Mouse (Mus musculus) heart, postnatal 36 days (tissue): ENCODE measurements at regions not wholly inside any gene's neighbourhood (a gene's known extent, or its start where the extent isn't known, plus 50 kb on each side); places are given as distances from the start of the nearest gene placed in this dataset.

Experiments
- DNase-seq, 2 experiments: peaks; one replicate each; pipeline ENCODE4 v3.0.0; 2021 to 2022
- intact Hi-C: fragments of 180-260 bp; cut with DNase I; formaldehyde crosslinking; loops from one replicate; pipeline ENCODE4 v1.15.1; 2025

- no peak for DNase-seq
- intact Hi-C loops: no loop called here
These were observed 197.7 kb upstream of the Sall1 start for GRCm38 (mm10) chr8:89241686-89242085.

- intact Hi-C loops: no loop called here
- DNase-seq: no peak
These were observed 195.7 kb upstream of the Sall1 start for GRCm38 (mm10) chr8:89239626-89240025.

- DNase-seq: no peak
- intact Hi-C loops: no loop called here
These were observed 190.1 kb upstream of the Sall1 start for GRCm38 (mm10) chr8:89234041-89234440.

- DNase-seq: no peak
- intact Hi-C loops: no loop called here
These were observed 188.4 kb upstream of the Sall1 start for GRCm38 (mm10) chr8:89232318-89232717.

GRCm38 (mm10) chr8:89229144-89229543 is 185.2 kb upstream of the Sall1 start:
- intact Hi-C loops: no loop called here
- DNase-seq: no peak

GRCm38 (mm10) chr8:89220870-89221269 is 176.9 kb upstream of the Sall1 start:
- DNase-seq: no peak
- intact Hi-C loops: no loop called here

- intact Hi-C loops: no loop called here
- no peak for DNase-seq
These were observed 176.4 kb upstream of the Sall1 start for GRCm38 (mm10) chr8:89220381-89220780.

GRCm38 (mm10) chr8:89219156-89219555 is 175.2 kb upstream of the Sall1 start:
- intact Hi-C loops: no loop called here
- DNase-seq: no peak

GRCm38 (mm10) chr8:89217689-89218088 is 173.7 kb upstream of the Sall1 start:
- intact Hi-C loops: no loop called here
- no peak for DNase-seq

GRCm38 (mm10) chr8:89211931-89212330 is 168.0 kb upstream of the Sall1 start:
- intact Hi-C loops: no loop called here

GRCm38 (mm10) chr8:89210684-89211083 is 166.7 kb upstream of the Sall1 start:
- intact Hi-C loops: no loop called here
- no peak for DNase-seq

More at GRCm38 (mm10) chr8:89211931-89212330, 168.0 kb upstream of the Sall1 start:
- no peak for DNase-seq

- no peak for DNase-seq
- intact Hi-C loops: no loop called here
These were observed 163.9 kb upstream of the Sall1 start for GRCm38 (mm10) chr8:89207891-89208290.

- intact Hi-C loops: no loop called here
- DNase-seq: no peak
These were observed 158.6 kb upstream of the Sall1 start for GRCm38 (mm10) chr8:89202484-89203096.

- intact Hi-C loops: no loop called here
- no peak for DNase-seq
These were observed 156.3 kb upstream of the Sall1 start for GRCm38 (mm10) chr8:89200301-89200700.

GRCm38 (mm10) chr8:89185314-89185713 is 141.4 kb upstream of the Sall1 start:
- intact Hi-C loops: no loop called here
- no peak for DNase-seq

GRCm38 (mm10) chr8:89175631-89176030 is 131.7 kb upstream of the Sall1 start:
- peak in 1 of 2 experiments; percentile 5 for DNase-seq
- intact Hi-C loops: no loop called here

- intact Hi-C loops: no loop called here
- DNase-seq: no peak
These were observed 127.6 kb upstream of the Sall1 start for GRCm38 (mm10) chr8:89171561-89171960.

GRCm38 (mm10) chr8:89169484-89169883 is 125.5 kb upstream of the Sall1 start:
- intact Hi-C loops: no loop called here
- DNase-seq: no peak

GRCm38 (mm10) chr8:89167026-89167425 is 123.1 kb upstream of the Sall1 start:
- intact Hi-C loops: no loop called here
- DNase-seq: no peak

- no peak for DNase-seq
- intact Hi-C loops: no loop called here
These were observed 112.9 kb upstream of the Sall1 start for GRCm38 (mm10) chr8:89156909-89157308.

GRCm38 (mm10) chr8:89153605-89154004 is 109.6 kb upstream of the Sall1 start:
- DNase-seq: no peak
- intact Hi-C loops: no loop called here

GRCm38 (mm10) chr8:89152867-89153595 is 109.1 kb upstream of the Sall1 start:
- intact Hi-C loops: no loop called here
- DNase-seq: no peak
